Mouse (Mus musculus): ENCODE data around the gene Lyg1. TPM values are rescaled to one million over a fixed set of nuclear protein-coding genes. Genes with fewer than 3 reads are reported as not detected.

Gene Lyg1
- polyA plus RNA-seq, 1 experiment from 2014 or later: not detected

GRCm38 (mm10) chr1:37922536-37922935, 35.0 kb downstream of the Lyg1 start:
- Histone ChIP-seq H3K27me3 (ENCODE audit: low read depth, poor library complexity, severe bottlenecking) (no peaks in the 10 kb centered on the region), H3K4me3 (no peak overlapping the region), H3K4me1 (0 out of 2 replicates have a peak, but pooled peaks cover 8% of the 10 kb centered on the region), H3K36me3 (no peaks in the 10 kb centered on the region), H3K27ac (no peak overlapping the region), H3K9me3 (replicated peaks) (no peaks in the 10 kb centered on the region)
- WGBS: 65% methylated on average over 8 of the region's 8 CpGs
- no peak for DNase-seq (ENCODE audit: low spot score)

- no peak for DNase-seq (ENCODE audit: low spot score)
- 79% methylated on average over 6 of the region's 6 CpGs for WGBS
- H3K27ac ChIP-seq: no peak overlapping the region
- no peak overlapping the region for H3K4me3 ChIP-seq
- H3K27me3 ChIP-seq (ENCODE audit: low read depth, poor library complexity, severe bottlenecking): no peaks in the 10 kb centered on the region
- H3K36me3 ChIP-seq: no peaks in the 10 kb centered on the region
- peaks cover 10% of the 10 kb centered on the region; the same call in 1 of the 2 replicates for H3K4me1 ChIP-seq
- H3K9me3 ChIP-seq (replicated peaks): no peaks in the 10 kb centered on the region
Measured at GRCm38 (mm10) chr1:37918096-37918495, 39.5 kb downstream of the Lyg1 start.

GRCm38 (mm10) chr1:37917666-37918065, 39.9 kb downstream of the Lyg1 start:
- no peaks in the 10 kb centered on the region for H3K27me3 ChIP-seq (ENCODE audit: low read depth, poor library complexity, severe bottlenecking)
- 69% methylated on average over 13 of the region's 13 CpGs for WGBS
- H3K36me3 ChIP-seq: no peaks in the 10 kb centered on the region

GRCm38 (mm10) chr1:37916393-37916792, 41.2 kb downstream of the Lyg1 start, which contains the start of gene Lyg2:
Gene Lyg2 (minus strand): TSS chr1:37916493.
- no peak within 1 kb of the TSS for H3K27ac ChIP-seq
- H3K36me3 ChIP-seq: no peaks in the 10 kb centered on the region
- no peaks in the 10 kb centered on the region for H3K9me3 ChIP-seq (replicated peaks)
- 78% methylated on average over 5 of the region's 5 CpGs for WGBS
- H3K4me3 ChIP-seq: no peak within 1 kb of the TSS
- no peak for DNase-seq (ENCODE audit: low spot score)
- H3K4me1 ChIP-seq: peaks cover 2% of the 10 kb centered on the region; the same call in 1 of the 2 replicates
- no peaks in the 10 kb centered on the region for H3K27me3 ChIP-seq (ENCODE audit: low read depth, poor library complexity, severe bottlenecking)

More at GRCm38 (mm10) chr1:37917666-37918065, 39.9 kb downstream of the Lyg1 start:
- Histone ChIP-seq H3K4me1 (peaks cover 8% of the 10 kb centered on the region; the same call in 1 of the 2 replicates), H3K9me3 (replicated peaks) (no peaks in the 10 kb centered on the region), H3K4me3 (no peak overlapping the region), H3K27ac (no peak overlapping the region)
- DNase-seq (ENCODE audit: low spot score): no peak

GRCm38 (mm10) chr1:37912751-37913150, 44.8 kb downstream of the Lyg1 start:
- WGBS: 79% methylated on average over 2 of the region's 2 CpGs
- H3K4me3 ChIP-seq: no peak overlapping the region
- no peaks in the 10 kb centered on the region for H3K27me3 ChIP-seq (ENCODE audit: low read depth, poor library complexity, severe bottlenecking)
- H3K9me3 ChIP-seq (replicated peaks): no peaks in the 10 kb centered on the region
- H3K4me1 ChIP-seq: peaks cover 2% of the 10 kb centered on the region; the same call in 1 of the 2 replicates
- DNase-seq (ENCODE audit: low spot score): no peak
- no peak overlapping the region for H3K27ac ChIP-seq
- no peaks in the 10 kb centered on the region for H3K36me3 ChIP-seq

GRCm38 (mm10) chr1:37903178-37903577, 54.4 kb downstream of the Lyg1 start:
- 41% methylated on average over 6 of the region's 6 CpGs for WGBS
- no peaks in the 10 kb centered on the region for H3K4me1 ChIP-seq
- no peak for DNase-seq (ENCODE audit: low spot score)

GRCm38 (mm10) chr1:37900288-37900687, 57.3 kb downstream of the Lyg1 start:
- no peaks in the 10 kb centered on the region for H3K27me3 ChIP-seq (ENCODE audit: low read depth, poor library complexity, severe bottlenecking)
- WGBS: 47% methylated on average over 6 of the region's 6 CpGs
- H3K27ac ChIP-seq: no peak overlapping the region
- no peak for DNase-seq (ENCODE audit: low spot score)
- no peaks in the 10 kb centered on the region for H3K4me1 ChIP-seq
- H3K4me3 ChIP-seq: no peak overlapping the region
- peaks cover 53% of the 10 kb centered on the region for H3K36me3 ChIP-seq
- H3K9me3 ChIP-seq (replicated peaks): no peaks in the 10 kb centered on the region

More at GRCm38 (mm10) chr1:37903178-37903577, 54.4 kb downstream of the Lyg1 start:
- no peak overlapping the region for H3K4me3 ChIP-seq
- peaks cover 24% of the 10 kb centered on the region for H3K36me3 ChIP-seq
- H3K9me3 ChIP-seq (replicated peaks): no peaks in the 10 kb centered on the region
- no peak overlapping the region for H3K27ac ChIP-seq
- H3K27me3 ChIP-seq (ENCODE audit: low read depth, poor library complexity, severe bottlenecking): no peaks in the 10 kb centered on the region

- no peak for DNase-seq (ENCODE audit: low spot score)
- no peaks in the 10 kb centered on the region for H3K27me3 ChIP-seq (ENCODE audit: low read depth, poor library complexity, severe bottlenecking)
- no peak overlapping the region for H3K4me3 ChIP-seq
- H3K27ac ChIP-seq: no peak overlapping the region
- peaks cover 58% of the 10 kb centered on the region for H3K36me3 ChIP-seq
- WGBS: 79% methylated on average over 4 of the region's 4 CpGs
- no peaks in the 10 kb centered on the region for H3K9me3 ChIP-seq (replicated peaks)
- H3K4me1 ChIP-seq: no peaks in the 10 kb centered on the region
Measured at GRCm38 (mm10) chr1:37899816-37900215, 57.7 kb downstream of the Lyg1 start.

Other genes with a start within 250 kb of the Lyg1 start
- gene 2010300C02Rik, start 237.7 kb downstream of the Lyg1 start, polyA plus RNA-seq (2016; fragmentation: Nextera tagmentation; extraction: Ambion mirVana): 0.66 and 1.2 TPM in 2 replicates
- 6.9 and 7.1 TPM in 2 replicates for gene Tsga10, start 91.3 kb downstream of the Lyg1 start, polyA plus RNA-seq (2016; fragmentation: Nextera tagmentation; extraction: Ambion mirVana)
- gene Lipt1, start 86.0 kb downstream of the Lyg1 start, polyA plus RNA-seq (2016; fragmentation: Nextera tagmentation; extraction: Ambion mirVana): 6.2 and 8.1 TPM in 2 replicates
- gene Mitd1, start 67.3 kb downstream of the Lyg1 start, polyA plus RNA-seq (2016; fragmentation: Nextera tagmentation; extraction: Ambion mirVana): 22.4 and 22.7 TPM in 2 replicates
- 263 and 266 TPM in 2 replicates for gene Mrpl30, start 67.3 kb downstream of the Lyg1 start, polyA plus RNA-seq (2016; fragmentation: Nextera tagmentation; extraction: Ambion mirVana)
- gene Lyg2, start 41.3 kb downstream of the Lyg1 start, polyA plus RNA-seq (2016; fragmentation: Nextera tagmentation; extraction: Ambion mirVana): 0.05 and 0.10 TPM in 2 replicates
- 130 and 135 TPM in 2 replicates for gene Txndc9, start 40.1 kb upstream of the Lyg1 start, polyA plus RNA-seq (2016; fragmentation: Nextera tagmentation; extraction: Ambion mirVana)
- gene Eif5b, start 40.3 kb upstream of the Lyg1 start, polyA plus RNA-seq (2016; fragmentation: Nextera tagmentation; extraction: Ambion mirVana): 24.5 and 27.2 TPM in 2 replicates
- gene Rev1, start 172.0 kb upstream of the Lyg1 start, polyA plus RNA-seq (2016; fragmentation: Nextera tagmentation; extraction: Ambion mirVana): 34.9 and 39.0 TPM in 2 replicates

Measured in limb, embryonic 10.5 days (tissue).